Mouse (Mus musculus) lung, embryonic 14.5 days (tissue): ENCODE data around the gene Tmem104. TPM values are rescaled to one million over a fixed set of nuclear protein-coding genes. Genes with fewer than 3 reads are reported as not detected.

Experiments used
- ATAC-seq: fragments of 200-750 bp; cut with Nextera tagmentation; 2 replicates; pipeline ENCODE4 v1.8.0; 2017; ENCODE audit warnings: mild to moderate bottlenecking, moderate TSS enrichment, moderate library complexity; ENCODE audit not compliant: insufficient read depth
- DNase-seq: peaks from one replicate; pipeline ENCODE4 v3.0.0-alpha.2; 2015
- H3K27ac ChIP-seq: fragments of 300-500 bp; sonication (generic); 2 replicates; pipeline ENCODE4 v1.5.1; 2014; ENCODE audit warnings: low read depth, mild to moderate bottlenecking, moderate library complexity
- H3K27me3 ChIP-seq: fragments of 300-500 bp; sonication (generic); 2 replicates; pipeline ENCODE4 v1.6.1; 2014; ENCODE audit warnings: low read length, control low read depth; ENCODE audit not compliant: insufficient read depth
- H3K36me3 ChIP-seq: fragments of 300-500 bp; sonication (generic); 2 replicates; pipeline ENCODE4 v1.6.1; 2014; ENCODE audit warnings: control low read depth; ENCODE audit not compliant: insufficient read depth
- H3K4me1 ChIP-seq: fragments of 300-500 bp; sonication (generic); 2 replicates; pipeline ENCODE4 v1.6.1; 2014; ENCODE audit warnings: antibody characterized with exemption, control low read depth; ENCODE audit not compliant: insufficient read depth
- H3K4me2 ChIP-seq: fragments of 300-500 bp; sonication (generic); 2 replicates; pipeline ENCODE4 v1.6.1; 2014; ENCODE audit warnings: mild to moderate bottlenecking
- H3K4me3 ChIP-seq: fragments of 300-500 bp; sonication (generic); 2 replicates; pipeline ENCODE4 v1.5.1; 2014; ENCODE audit warnings: low read depth, low read length
- H3K9ac ChIP-seq: fragments of 300-500 bp; sonication (generic); 2 replicates; pipeline ENCODE4 v1.6.1; 2014
- H3K9me3 ChIP-seq: fragments of 300-500 bp; sonication (generic); 2 replicates; pipeline ENCODE4 v1.6.1; 2016; ENCODE audit warnings: low read depth, low read length, control low read depth
- CTCF ChIP-seq: IDR thresholded peaks from 2 replicates; pipeline ENCODE4 v1.5.1; 2016; ENCODE audit warnings: antibody characterized with exemption, low read depth
- WGBS: fragments of 180-500 bp; shearing (Covaris S2); extraction: QIAGEN DNeasy Blood & Tissue Kit; methylation state at CpG from one replicate; pipeline ENCODE4 v1.1.7; 2014; 5-methylcytosine and 5-hydroxymethylcytosine counted together
- polyA plus RNA-seq: library from polyadenylated mRNA; unstranded; fragments of >200 nt; fragmentation: Nextera tagmentation; extraction: Ambion mirVana; gene quantifications from 2 replicates; pipeline ENCODE4 v1.2.1, GENCODE M21; 2014

Tmem104 gene
- polyA plus RNA-seq, 1 experiment from 2014 or later: 14.3 TPM

DNA sequence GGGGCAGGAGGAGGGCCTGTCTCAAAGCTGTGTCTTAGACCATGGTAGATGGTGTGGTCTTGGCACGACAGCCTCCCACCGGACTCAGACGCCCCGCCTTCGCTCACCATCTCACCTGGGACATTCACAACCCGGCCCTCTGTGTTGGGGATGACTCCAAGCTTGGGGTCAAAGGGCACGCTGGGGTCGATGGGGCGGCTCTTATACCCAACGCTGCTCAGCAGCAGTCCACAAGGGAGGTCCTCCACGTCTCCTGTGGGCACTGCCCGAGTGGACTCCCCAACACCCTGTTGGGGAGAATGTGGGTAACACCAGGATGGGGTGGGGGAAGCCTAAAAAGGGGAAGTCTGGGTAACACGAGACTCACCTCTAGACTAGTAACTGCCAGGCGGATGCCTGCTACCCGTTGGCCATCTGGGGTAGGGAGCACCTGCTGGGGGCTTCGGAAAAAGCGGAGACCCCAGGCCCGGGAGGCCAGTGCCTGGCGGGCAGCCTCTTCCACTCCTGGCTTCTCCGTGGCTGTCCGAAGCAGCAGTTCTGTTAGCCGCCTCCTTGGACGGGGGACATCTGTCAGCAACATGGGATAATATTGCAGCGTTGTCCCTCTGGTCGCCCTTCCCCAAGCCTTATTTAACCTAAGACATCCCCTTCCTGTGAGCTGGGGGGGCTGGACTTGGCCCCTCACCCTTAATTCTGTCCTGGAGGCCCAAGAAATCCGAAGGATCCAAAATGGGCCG is 82.2 kb downstream of the Tmem104 start:
- H3K27ac ChIP-seq: no peak overlapping the region
- TF ChIP-seq CTCF: no peak
- H3K4me3 ChIP-seq: no peak overlapping the region
- 0 out of 2 replicates have a peak, but pooled peaks cover 6% of the 10 kb centered on the region for H3K36me3 ChIP-seq
- DNase-seq (no peak), ATAC-seq (no peak)
- H3K27me3 ChIP-seq: peaks cover 54% of the 10 kb centered on the region
- no peak overlapping the region for H3K4me2 ChIP-seq
- H3K4me1 ChIP-seq: 0 out of 2 replicates have a peak, but pooled peaks cover 2% of the 10 kb centered on the region
- WGBS: 81% methylated on average over 27 of the region's 27 CpGs
- H3K9ac ChIP-seq: no peak overlapping the region
- H3K9me3 ChIP-seq: no peaks in the 10 kb centered on the region

DNA sequence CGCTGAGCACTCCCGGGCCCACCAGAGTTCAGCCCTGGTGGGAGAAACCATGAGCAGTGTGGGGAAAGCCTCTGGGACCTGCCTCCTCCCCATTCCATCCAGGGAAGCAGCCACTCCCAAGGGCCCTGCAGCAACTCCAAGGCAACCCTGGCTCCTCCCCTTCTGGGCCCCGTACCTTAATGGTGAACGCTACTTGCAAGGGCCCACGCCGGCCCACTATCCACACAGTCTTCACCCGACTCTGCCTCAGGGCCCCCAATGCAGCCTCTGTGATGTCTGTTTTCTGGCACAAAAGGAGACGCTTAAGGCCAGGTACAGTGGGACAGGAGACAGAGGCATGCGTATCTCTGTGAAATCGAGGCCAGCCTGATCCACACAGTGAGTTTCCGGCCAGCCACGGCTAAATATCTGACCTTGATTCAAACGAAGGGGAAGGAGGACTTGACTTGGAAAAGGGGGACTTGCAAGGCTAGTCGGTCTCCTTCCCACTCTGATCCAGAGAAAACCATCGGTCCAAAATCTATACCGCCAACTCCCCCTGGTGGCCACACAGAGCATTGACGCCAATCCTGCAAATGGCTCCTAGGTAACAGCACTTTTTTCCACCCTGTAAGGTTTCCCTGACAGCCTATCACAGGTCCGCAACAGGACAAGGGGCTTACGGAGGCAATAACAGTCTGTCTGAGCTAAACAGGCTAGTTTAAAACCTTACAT is 83.0 kb downstream of the Tmem104 start:
- Histone ChIP-seq H3K4me1 (0 out of 2 replicates have a peak, but pooled peaks cover 2% of the 10 kb centered on the region), H3K9me3 (no peaks in the 10 kb centered on the region), H3K27ac (no peak overlapping the region), H3K9ac (no peak overlapping the region), H3K4me2 (no peak overlapping the region), H3K27me3 (peaks cover 46% of the 10 kb centered on the region), H3K4me3 (no peak overlapping the region), H3K36me3 (0 out of 2 replicates have a peak, but pooled peaks cover 6% of the 10 kb centered on the region)
- ATAC-seq (no peak), DNase-seq (peak; percentile 90)
- TF ChIP-seq CTCF: peak; percentile 98
- 24% methylated on average over 19 of the region's 19 CpGs for WGBS

DNA sequence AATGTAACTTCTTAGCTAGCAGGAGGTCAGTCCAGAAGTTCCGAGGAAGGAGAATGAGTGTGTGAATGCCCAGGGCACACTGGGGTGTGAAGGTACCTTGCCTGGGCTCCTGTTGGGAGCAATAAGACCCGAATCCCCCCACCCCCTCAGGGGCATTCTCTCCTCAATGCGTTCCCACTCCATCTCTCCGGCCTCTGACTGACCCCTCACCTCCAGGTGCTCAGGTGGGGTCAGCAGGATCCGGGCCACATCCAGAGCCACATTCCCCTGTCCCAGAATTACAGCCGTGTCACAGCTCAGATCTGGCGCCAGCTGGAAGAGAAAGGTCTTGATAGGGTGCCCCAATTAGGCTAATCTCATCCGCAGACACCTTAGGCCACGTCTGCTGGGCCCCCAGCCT is 83.8 kb downstream of the Tmem104 start:
- no peak for ATAC-seq
- Histone ChIP-seq H3K9ac (no peak overlapping the region), H3K27me3 (peaks cover 39% of the 10 kb centered on the region), H3K4me3 (no peak overlapping the region), H3K4me1 (0 out of 2 replicates have a peak, but pooled peaks cover 2% of the 10 kb centered on the region), H3K36me3 (0 out of 2 replicates have a peak, but pooled peaks cover 6% of the 10 kb centered on the region), H3K9me3 (no peaks in the 10 kb centered on the region), H3K4me2 (no peak overlapping the region), H3K27ac (no peak overlapping the region)
- DNase-seq: no peak
- TF ChIP-seq CTCF: no peak
- 50% methylated on average over 9 of the region's 9 CpGs for WGBS

DNA sequence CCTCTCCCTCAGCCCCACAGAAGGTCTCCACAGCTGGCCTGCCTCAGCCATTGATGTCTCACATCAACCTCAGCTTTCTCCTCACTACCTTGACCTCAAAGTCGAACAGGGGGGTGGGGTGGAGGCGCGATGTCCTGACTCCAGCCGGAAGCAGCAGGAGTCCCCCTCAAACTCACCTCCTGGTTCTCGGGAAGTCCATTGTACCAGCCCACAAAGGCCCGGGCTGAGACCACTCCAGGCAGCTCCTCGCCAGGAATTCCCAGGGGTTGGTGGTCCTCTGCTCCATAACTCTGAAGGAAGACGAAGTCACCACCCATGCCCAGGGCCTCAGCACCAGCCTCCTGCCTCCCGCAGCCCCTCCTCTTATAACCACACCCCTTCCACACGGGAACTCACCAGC is 84.2 kb downstream of the Tmem104 start:
- Histone ChIP-seq H3K9me3 (no peaks in the 10 kb centered on the region), H3K27me3 (peaks cover 34% of the 10 kb centered on the region), H3K9ac (no peak overlapping the region), H3K4me1 (0 out of 2 replicates have a peak, but pooled peaks cover 6% of the 10 kb centered on the region), H3K27ac (no peak overlapping the region), H3K4me3 (no peak overlapping the region), H3K4me2 (no peak overlapping the region), H3K36me3 (0 out of 2 replicates have a peak, but pooled peaks cover 6% of the 10 kb centered on the region)
- no peak for TF ChIP-seq CTCF
- ATAC-seq (no peak), DNase-seq (no peak)
- WGBS: 45% methylated on average over 10 of the region's 10 CpGs

DNA sequence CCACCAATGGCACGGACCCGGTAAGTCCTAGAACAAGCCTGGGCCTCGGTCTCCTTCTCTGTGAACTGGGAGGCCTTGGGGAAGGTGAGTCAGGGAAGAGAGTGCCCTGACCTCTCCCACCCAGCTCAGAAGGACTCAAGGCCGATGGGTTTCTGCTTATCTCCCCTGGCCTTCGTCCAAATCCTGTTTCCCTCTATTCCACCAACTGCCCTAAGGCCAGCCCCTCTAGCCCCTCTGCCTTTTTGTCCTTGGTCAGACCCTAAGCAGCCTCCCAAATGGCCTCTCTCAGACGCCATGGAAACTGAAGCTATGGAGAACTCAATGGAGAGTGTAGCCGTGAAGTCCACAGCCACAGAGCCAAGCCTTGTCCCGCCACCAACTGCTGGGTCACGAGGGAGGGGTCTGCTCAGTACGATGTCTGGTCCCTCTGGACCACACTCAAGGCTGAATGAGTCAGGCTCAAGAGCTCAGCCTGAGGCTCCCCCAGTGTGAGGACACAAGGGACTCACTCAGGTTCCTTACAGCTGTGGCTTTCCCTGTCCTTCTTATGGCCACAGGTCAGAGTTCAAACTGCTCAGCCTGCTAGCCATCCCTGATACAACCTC is 85.7 kb downstream of the Tmem104 start:
- H3K4me1 ChIP-seq: 0 out of 2 replicates have a peak, but pooled peaks cover 8% of the 10 kb centered on the region
- no peak overlapping the region for H3K4me2 ChIP-seq
- H3K9me3 ChIP-seq: no peaks in the 10 kb centered on the region
- no peak overlapping the region for H3K4me3 ChIP-seq
- H3K9ac ChIP-seq: no peak overlapping the region
- DNase-seq (no peak), ATAC-seq (no peak)
- 72% methylated on average over 10 of the region's 10 CpGs for WGBS
- H3K36me3 ChIP-seq: 0 out of 2 replicates have a peak, but pooled peaks cover 6% of the 10 kb centered on the region
- no peak overlapping the region for H3K27ac ChIP-seq
- no peak for TF ChIP-seq CTCF
- peaks cover 19% of the 10 kb centered on the region for H3K27me3 ChIP-seq

DNA sequence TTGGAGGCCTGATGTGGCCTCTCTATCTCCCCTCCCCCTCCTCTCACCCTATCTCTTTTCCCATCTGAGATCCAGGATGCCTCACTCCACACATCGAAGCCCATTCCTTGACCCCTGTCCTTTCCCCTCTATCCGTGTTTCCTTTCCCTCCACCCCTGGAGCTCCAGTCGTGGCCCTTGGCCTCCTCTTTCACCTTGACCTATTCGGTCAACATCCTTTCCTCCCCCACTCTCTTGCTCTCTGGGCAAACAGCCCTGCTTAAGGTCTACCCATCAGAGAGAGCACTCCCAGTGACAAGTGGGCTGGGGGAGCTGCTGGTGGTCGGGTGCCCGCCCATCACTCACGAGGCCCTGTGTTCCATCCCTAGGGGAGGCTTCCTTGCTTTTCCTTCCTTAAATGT is 86.4 kb downstream of the Tmem104 start:
- Histone ChIP-seq H3K4me1 (0 out of 2 replicates have a peak, but pooled peaks cover 9% of the 10 kb centered on the region), H3K27me3 (peaks cover 12% of the 10 kb centered on the region), H3K4me2 (no peak overlapping the region), H3K27ac (no peak overlapping the region), H3K9ac (no peak overlapping the region), H3K4me3 (no peak overlapping the region), H3K9me3 (no peaks in the 10 kb centered on the region), H3K36me3 (0 out of 2 replicates have a peak, but pooled peaks cover 6% of the 10 kb centered on the region)
- TF ChIP-seq CTCF: no peak
- WGBS: 47% methylated on average over 7 of the region's 7 CpGs
- no peak for ATAC-seq
- DNase-seq: no peak

DNA sequence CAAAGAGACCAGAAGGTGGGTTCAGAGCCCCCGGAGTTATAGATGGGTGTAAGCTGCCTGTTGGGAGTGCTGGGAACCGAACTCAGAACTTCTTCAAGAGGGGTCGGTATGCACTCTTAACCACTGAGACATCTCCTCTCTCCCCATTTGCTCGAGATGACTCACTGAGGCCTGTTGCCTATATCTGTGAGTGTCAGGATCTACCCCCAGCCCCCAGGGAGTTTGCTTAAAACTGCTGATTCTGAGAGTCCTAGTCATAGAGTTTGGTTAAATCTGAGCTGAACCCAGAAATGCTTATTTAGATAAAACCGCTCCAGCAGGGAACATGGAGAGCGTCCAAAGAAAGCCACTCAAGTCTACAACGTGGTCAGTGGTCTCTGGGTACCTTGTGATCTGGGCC is 86.9 kb downstream of the Tmem104 start:
- H3K27me3 ChIP-seq: peaks cover 7% of the 10 kb centered on the region
- DNase-seq (no peak), ATAC-seq (no peak)
- WGBS: 73% methylated on average over 7 of the region's 7 CpGs
- TF ChIP-seq CTCF: no peak
- H3K9me3 ChIP-seq: no peaks in the 10 kb centered on the region
- no peak overlapping the region for H3K27ac ChIP-seq
- H3K4me1 ChIP-seq: 0 out of 2 replicates have a peak, but pooled peaks cover 9% of the 10 kb centered on the region
- 0 out of 2 replicates have a peak, but pooled peaks cover 3% of the 10 kb centered on the region for H3K36me3 ChIP-seq
- no peak overlapping the region for H3K4me2 ChIP-seq
- no peak overlapping the region for H3K9ac ChIP-seq
- no peak overlapping the region for H3K4me3 ChIP-seq
